Mouse (Mus musculus): ENCODE measurements around the gene Lin52. TPM values are rescaled to one million over a fixed set of nuclear protein-coding genes. Genes with fewer than 3 reads are reported as not detected.

Gene Lin52
- polyA plus RNA-seq, 1 experiment from 2014 or later, result 19.6 TPM

DNA sequence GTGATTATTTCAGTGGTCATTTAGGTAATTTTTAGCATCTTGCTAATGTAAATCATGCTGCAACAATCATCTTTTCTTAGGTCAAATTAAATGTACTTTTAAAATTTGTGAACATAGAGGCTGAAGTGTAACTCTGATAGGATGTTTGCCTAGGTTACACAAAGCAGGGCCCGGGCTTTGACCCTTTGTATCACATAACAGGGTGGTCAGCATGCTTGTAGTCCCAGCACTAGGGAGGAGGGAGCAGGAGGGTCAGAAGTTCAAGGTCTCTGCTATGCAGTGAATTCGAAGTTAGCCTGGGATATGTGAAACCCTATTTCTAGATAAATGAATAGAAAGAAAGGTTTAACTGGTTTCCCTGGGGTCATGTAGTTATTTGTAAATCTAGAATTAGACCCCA, 30.0 kb downstream of the Lin52 start:
- Histone ChIP-seq H3K9ac (no peak overlapping the region), H3K4me2 (no peak overlapping the region), H3K4me3 (no peak overlapping the region), H3K27me3 (no peaks in the 10 kb centered on the region), H3K4me1 (no peaks in the 10 kb centered on the region), H3K36me3 (peaks cover 3% of the 10 kb centered on the region; the same call in 1 of the 2 replicates), H3K9me3 (no peaks in the 10 kb centered on the region), H3K27ac (no peak overlapping the region)
- 67% methylated on average over 2 of the region's 2 CpGs for WGBS
- no peak for ATAC-seq (ENCODE audit: insufficient number of reproducible peaks, low FRiP score, low TSS enrichment, low read depth)

DNA sequence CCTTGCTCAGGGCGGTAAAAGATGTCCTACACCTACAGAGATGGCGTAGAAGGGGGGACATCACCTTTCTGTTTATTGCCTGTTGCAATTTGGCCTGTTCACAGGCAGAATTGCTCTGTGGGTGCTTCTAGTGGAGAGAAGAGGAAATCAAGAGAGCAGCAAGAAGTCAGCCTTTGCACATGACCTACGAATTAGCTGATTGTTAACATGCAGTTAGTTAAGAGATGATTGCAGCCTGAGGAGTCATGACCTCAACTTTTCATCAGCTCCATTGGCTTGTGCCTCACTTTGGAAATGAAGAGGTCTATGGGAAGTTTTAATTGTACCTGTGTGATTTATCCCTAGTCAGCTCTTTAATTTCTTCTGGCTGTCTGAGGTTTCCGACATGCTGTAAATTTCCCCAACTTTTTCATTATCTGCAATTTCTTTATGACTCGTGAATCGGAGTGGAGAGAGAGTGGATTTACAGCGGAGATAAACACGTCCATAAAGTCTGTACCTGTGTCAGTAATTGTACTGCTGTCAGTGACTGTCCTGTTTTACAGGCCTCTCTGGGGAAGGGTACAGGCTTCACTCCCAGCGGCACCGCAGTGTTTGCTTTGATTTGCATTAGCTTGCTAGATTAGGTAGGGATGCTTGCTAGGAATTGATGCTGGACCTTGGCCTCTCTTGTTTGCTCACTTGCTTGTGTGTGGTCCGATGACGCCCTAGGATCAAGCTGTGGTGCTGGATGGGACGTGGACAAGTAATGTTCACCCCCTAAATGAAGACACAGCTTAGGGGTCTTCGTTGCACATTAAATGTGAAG, 31.8 kb downstream of the Lin52 start:
- Histone ChIP-seq H3K4me3 (no peak overlapping the region), H3K9me3 (no peaks in the 10 kb centered on the region), H3K27me3 (no peaks in the 10 kb centered on the region), H3K4me2 (no peak overlapping the region), H3K4me1 (peaks cover 4% of the 10 kb centered on the region; the same call in 1 of the 2 replicates), H3K9ac (no peak overlapping the region), H3K27ac (no peak overlapping the region), H3K36me3 (peaks cover 3% of the 10 kb centered on the region; the same call in 1 of the 2 replicates)
- WGBS, result 62% methylated on average over 14 of the region's 14 CpGs
- no peak for ATAC-seq (ENCODE audit: insufficient number of reproducible peaks, low FRiP score, low TSS enrichment, low read depth)

DNA sequence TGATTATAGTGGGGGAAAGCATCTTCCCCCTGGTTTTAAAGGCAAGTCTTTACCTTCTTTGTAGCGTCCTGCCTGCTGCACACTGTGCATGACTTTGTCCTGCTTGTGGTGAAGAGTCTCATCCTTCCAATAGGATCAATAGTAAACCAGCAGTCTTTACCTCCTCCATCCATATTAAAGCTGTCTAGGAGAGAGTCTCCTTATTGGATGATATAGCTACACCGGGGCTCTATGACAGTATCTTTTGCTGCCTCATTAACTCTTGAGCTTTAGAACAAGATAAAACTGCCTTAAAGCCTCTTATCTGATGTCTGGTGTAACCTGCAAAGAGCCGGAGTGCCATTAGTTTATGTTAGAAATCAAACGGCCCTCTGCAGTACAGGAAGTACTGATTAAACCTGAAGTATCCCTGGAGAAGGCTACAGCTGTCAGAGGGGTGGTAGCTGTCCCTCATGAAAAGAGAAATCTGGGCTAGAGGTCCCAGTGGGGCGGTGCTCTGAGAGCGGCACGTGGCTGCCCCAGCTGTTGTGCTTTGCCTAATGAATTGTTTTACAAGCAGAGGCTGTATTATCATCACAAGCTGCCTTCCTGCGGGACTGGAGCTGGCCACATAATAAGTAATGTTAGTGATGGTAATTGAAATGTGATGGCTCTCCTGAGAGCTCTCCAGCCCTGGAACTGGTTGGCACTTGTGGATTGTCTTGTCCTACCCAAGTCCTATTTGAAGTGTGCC, 36.3 kb downstream of the Lin52 start:
- no peak overlapping the region for H3K4me2 ChIP-seq
- H3K27ac ChIP-seq, result no peak overlapping the region
- no peaks in the 10 kb centered on the region for H3K9me3 ChIP-seq
- WGBS, result 23% methylated on average over 8 of the region's 8 CpGs
- ATAC-seq (ENCODE audit: insufficient number of reproducible peaks, low FRiP score, low TSS enrichment, low read depth), result no peak
- 0 out of 2 replicates have a peak, but pooled peaks cover 2% of the 10 kb centered on the region for H3K36me3 ChIP-seq
- no peaks in the 10 kb centered on the region for H3K27me3 ChIP-seq
- peaks cover 4% of the 10 kb centered on the region; the same call in 1 of the 2 replicates for H3K4me1 ChIP-seq
- H3K9ac ChIP-seq, result no peak overlapping the region
- no peak overlapping the region for H3K4me3 ChIP-seq

GRCm38 (mm10) chr12:84496795-84497194, 45.6 kb downstream of the Lin52 start:
- no peaks in the 10 kb centered on the region for H3K27me3 ChIP-seq
- no peaks in the 10 kb centered on the region for H3K9me3 ChIP-seq
- no peak overlapping the region for H3K4me3 ChIP-seq
- H3K9ac ChIP-seq, result no peak overlapping the region
- no peaks in the 10 kb centered on the region for H3K4me1 ChIP-seq
- 0 out of 2 replicates have a peak, but pooled peaks cover 2% of the 10 kb centered on the region for H3K36me3 ChIP-seq
- H3K4me2 ChIP-seq, result no peak overlapping the region
- 93% methylated on average over 1 of the region's 1 CpGs for WGBS
- ATAC-seq (ENCODE audit: insufficient number of reproducible peaks, low FRiP score, low TSS enrichment, low read depth), result no peak
- H3K27ac ChIP-seq, result no peak overlapping the region

DNA sequence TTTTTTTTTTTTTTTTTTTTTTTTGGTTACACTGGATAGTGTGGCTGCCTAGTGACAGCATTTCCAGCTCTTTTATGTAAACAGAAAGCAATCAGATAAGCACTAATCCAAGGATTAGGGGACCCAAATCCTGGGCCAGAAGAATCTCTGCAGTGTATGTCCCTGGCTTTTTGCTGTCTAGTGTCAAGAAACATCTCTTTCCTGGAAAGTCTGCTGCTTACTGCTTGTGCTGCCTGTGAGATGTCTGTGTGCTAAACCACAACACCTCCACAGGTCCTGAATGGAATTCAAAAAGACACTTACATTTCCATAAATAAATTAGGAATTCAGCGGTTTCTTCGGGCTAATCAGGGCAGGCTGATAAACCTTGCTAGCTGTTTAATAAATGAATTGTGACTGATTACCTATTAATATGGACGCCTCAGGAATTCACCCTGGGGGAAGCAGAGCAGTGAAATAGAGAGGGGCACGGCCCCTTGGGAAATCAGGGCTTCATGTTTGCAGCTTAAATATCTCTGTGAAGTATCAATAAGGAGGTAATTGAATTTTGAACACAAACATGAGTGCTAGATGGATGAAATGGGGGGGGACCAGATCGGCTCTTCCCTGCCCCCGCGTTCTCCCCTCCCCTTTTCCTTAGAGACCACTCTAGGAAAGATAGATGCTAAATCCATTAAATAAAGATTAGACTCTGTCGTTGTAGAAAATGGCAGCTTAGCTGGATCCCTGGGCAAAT, 49.5 kb downstream of the Lin52 start:
- no peak overlapping the region for H3K27ac ChIP-seq
- no peaks in the 10 kb centered on the region for H3K4me1 ChIP-seq
- no peaks in the 10 kb centered on the region for H3K9me3 ChIP-seq
- no peak overlapping the region for H3K9ac ChIP-seq
- WGBS, result 74% methylated on average over 8 of the region's 8 CpGs
- no peak overlapping the region for H3K4me3 ChIP-seq
- H3K36me3 ChIP-seq, result no peaks in the 10 kb centered on the region
- H3K4me2 ChIP-seq, result no peak overlapping the region
- no peaks in the 10 kb centered on the region for H3K27me3 ChIP-seq
- ATAC-seq (ENCODE audit: insufficient number of reproducible peaks, low FRiP score, low TSS enrichment, low read depth), result no peak

GRCm38 (mm10) chr12:84501278-84501677, 50.1 kb downstream of the Lin52 start:
- Histone ChIP-seq H3K9me3 (no peaks in the 10 kb centered on the region), H3K4me3 (no peak overlapping the region), H3K36me3 (no peaks in the 10 kb centered on the region), H3K4me2 (no peak overlapping the region), H3K9ac (no peak overlapping the region), H3K27ac (no peak overlapping the region), H3K27me3 (no peaks in the 10 kb centered on the region), H3K4me1 (no peaks in the 10 kb centered on the region)
- ATAC-seq (ENCODE audit: insufficient number of reproducible peaks, low FRiP score, low TSS enrichment, low read depth), result no peak
- 78% methylated on average over 4 of the region's 4 CpGs for WGBS

DNA sequence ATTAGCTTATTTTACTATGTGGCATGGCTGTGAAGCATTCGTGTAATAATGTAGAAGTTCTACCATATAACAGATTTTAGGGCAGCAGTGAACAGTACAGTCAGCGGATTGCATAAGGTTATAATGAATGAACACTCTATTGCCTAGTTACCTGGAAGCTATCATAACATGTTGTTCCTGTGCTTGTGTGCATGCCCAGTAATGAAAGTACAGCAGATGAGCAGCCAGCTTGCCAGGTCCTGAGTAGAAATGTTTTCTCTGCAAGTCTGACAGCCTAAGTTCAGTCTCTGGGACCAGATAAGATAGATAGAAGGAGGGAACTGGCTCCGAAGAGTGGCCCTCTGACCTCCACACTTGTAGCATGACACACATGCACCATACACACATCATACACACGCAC, 55.6 kb downstream of the Lin52 start:
- no peak for ATAC-seq (ENCODE audit: insufficient number of reproducible peaks, low FRiP score, low TSS enrichment, low read depth)
- Histone ChIP-seq H3K4me1 (no peaks in the 10 kb centered on the region), H3K27me3 (no peaks in the 10 kb centered on the region), H3K4me3 (no peak overlapping the region), H3K9ac (no peak overlapping the region), H3K27ac (no peak overlapping the region), H3K36me3 (no peaks in the 10 kb centered on the region), H3K9me3 (no peaks in the 10 kb centered on the region), H3K4me2 (no peak overlapping the region)
- WGBS, result 84% methylated on average over 4 of the region's 4 CpGs

GRCm38 (mm10) chr12:84512016-84512415, 60.8 kb downstream of the Lin52 start:
- Histone ChIP-seq H3K4me2 (no peak overlapping the region), H3K27ac (no peak overlapping the region), H3K9ac (no peak overlapping the region), H3K36me3 (no peaks in the 10 kb centered on the region), H3K9me3 (no peaks in the 10 kb centered on the region), H3K4me3 (no peak overlapping the region), H3K4me1 (no peaks in the 10 kb centered on the region), H3K27me3 (no peaks in the 10 kb centered on the region)
- 65% methylated on average over 3 of the region's 3 CpGs for WGBS
- ATAC-seq (ENCODE audit: insufficient number of reproducible peaks, low FRiP score, low TSS enrichment, low read depth), result no peak

GRCm38 (mm10) chr12:84515486-84515885, 64.3 kb downstream of the Lin52 start:
- H3K27ac ChIP-seq, result no peak overlapping the region
- H3K9ac ChIP-seq, result no peak overlapping the region
- H3K27me3 ChIP-seq, result no peaks in the 10 kb centered on the region
- H3K9me3 ChIP-seq, result no peaks in the 10 kb centered on the region
- H3K4me3 ChIP-seq, result no peak overlapping the region
- WGBS, result 85% methylated on average over 4 of the region's 4 CpGs
- no peak overlapping the region for H3K4me2 ChIP-seq
- H3K4me1 ChIP-seq, result no peaks in the 10 kb centered on the region
- H3K36me3 ChIP-seq, result no peaks in the 10 kb centered on the region
- ATAC-seq (ENCODE audit: insufficient number of reproducible peaks, low FRiP score, low TSS enrichment, low read depth), result no peak

GRCm38 (mm10) chr12:84516642-84517041, 65.4 kb downstream of the Lin52 start:
- H3K36me3 ChIP-seq, result no peaks in the 10 kb centered on the region
- WGBS, result 88% methylated on average over 1 of the region's 1 CpGs
- ATAC-seq (ENCODE audit: insufficient number of reproducible peaks, low FRiP score, low TSS enrichment, low read depth), result no peak

GRCm38 (mm10) chr12:84518018-84518417, 66.8 kb downstream of the Lin52 start:
- Histone ChIP-seq H3K27me3 (no peaks in the 10 kb centered on the region), H3K36me3 (no peaks in the 10 kb centered on the region), H3K9me3 (no peaks in the 10 kb centered on the region), H3K4me3 (no peak overlapping the region), H3K9ac (no peak overlapping the region), H3K4me1 (no peaks in the 10 kb centered on the region), H3K4me2 (no peak overlapping the region), H3K27ac (no peak overlapping the region)
- WGBS, result 72% methylated on average over 2 of the region's 2 CpGs
- ATAC-seq (ENCODE audit: insufficient number of reproducible peaks, low FRiP score, low TSS enrichment, low read depth), result no peak

More at GRCm38 (mm10) chr12:84516642-84517041, 65.4 kb downstream of the Lin52 start:
- Histone ChIP-seq H3K27me3 (no peaks in the 10 kb centered on the region), H3K4me3 (no peak overlapping the region), H3K4me1 (no peaks in the 10 kb centered on the region), H3K27ac (no peak overlapping the region), H3K9ac (no peak overlapping the region), H3K4me2 (no peak overlapping the region), H3K9me3 (no peaks in the 10 kb centered on the region)
